ENCODE assay signal across 1 mouse cellular context in the genomic region with DNA sequence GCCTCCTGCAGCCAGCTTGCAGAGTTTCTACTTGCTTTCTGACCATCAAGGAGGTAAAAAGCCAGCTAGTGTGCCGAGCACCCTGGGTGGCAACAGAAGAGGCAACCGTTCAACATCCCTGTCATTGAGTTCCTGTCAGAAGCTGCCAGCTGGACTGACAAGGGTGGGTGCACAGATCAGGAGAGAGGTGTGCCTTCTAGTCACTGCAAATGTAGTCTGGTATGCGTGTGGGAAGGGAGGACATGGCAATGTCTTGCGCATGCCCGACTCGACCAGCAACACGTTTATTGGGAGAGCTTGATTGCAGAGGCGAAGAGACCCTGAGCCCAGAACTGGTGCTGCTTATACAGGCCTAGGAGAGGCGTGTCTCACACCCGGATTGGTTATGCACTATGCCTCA.
TF ChIP-seq lines count a peak whose summit lies in the region.

No protein-coding gene starts in this region.

TF ChIP-seq in MEL, 35 proteins besides CTCF, POLR2A, EP300 and RAD21:
- TF ChIP-seq TBP (IDR thresholded peaks at IDR 0.05; ENCODE audit: low read depth, low read length) = peak; percentile 78
- no peak for TF ChIP-seq GABPA (IDR thresholded peaks at IDR 0.05; ENCODE audit: low read depth, low read length)
- peak; percentile 4; the same call in 1 of the 2 replicates for TF ChIP-seq POLR2AphosphoS2 (IDR thresholded peaks at IDR 0.05; ENCODE audit: low read length)
